Mouse (Mus musculus) C2C12 (cell line): Measurements from ENCODE around the gene Sec14l1. TPM values are rescaled to one million over a fixed set of nuclear protein-coding genes. Genes with fewer than 3 reads are reported as not detected.

Source experiments
- H3K27me3 ChIP-seq: one replicate; pipeline ENCODE4 v1.6.1; 2011; ENCODE audit not compliant: control insufficient read depth, insufficient read depth, insufficient read length
- H3K36me3 ChIP-seq: one replicate; pipeline ENCODE4 v1.6.1; 2011; ENCODE audit not compliant: control insufficient read depth, insufficient read depth
- H3K4me3 ChIP-seq: one replicate; pipeline ENCODE4 v1.5.1; 2011; ENCODE audit warnings: mild to moderate bottlenecking, control low read depth; ENCODE audit not compliant: poor library complexity, insufficient read depth, severe bottlenecking
- H3K79me2 ChIP-seq: one replicate; pipeline ENCODE4 v1.6.1; 2011; ENCODE audit not compliant: control insufficient read depth, insufficient read depth
- H3K79me3 ChIP-seq: one replicate; pipeline ENCODE4 v1.6.1; 2011; ENCODE audit warnings: low read depth, control low read depth
- H3ac ChIP-seq: one replicate; pipeline ENCODE3; 2011; ENCODE audit warnings: low read depth; ENCODE audit not compliant: control insufficient read depth, insufficient read length
- CEBPB ChIP-seq: IDR thresholded peaks from one replicate; pipeline ENCODE4 v1.6.1; 2011; ENCODE audit warnings: low read depth, mild to moderate bottlenecking, control low read depth, moderate library complexity
- CTCF ChIP-seq: IDR thresholded peaks from one replicate; pipeline ENCODE4 v1.5.1; 2011; ENCODE audit not compliant: control insufficient read depth, insufficient read depth, insufficient read length
- FOSL1 ChIP-seq: IDR thresholded peaks from one replicate; pipeline ENCODE4 v1.8.0; 2011; ENCODE audit warnings: mild to moderate bottlenecking, low read length; ENCODE audit not compliant: poor library complexity, insufficient read depth, severe bottlenecking
- MAX ChIP-seq: IDR thresholded peaks from one replicate; pipeline ENCODE4 v1.6.1; 2011; ENCODE audit warnings: mild to moderate bottlenecking, control low read depth
- MYOD1 ChIP-seq: IDR thresholded peaks from one replicate; pipeline ENCODE4 v1.6.1; 2011; ENCODE audit warnings: low read depth; ENCODE audit not compliant: control insufficient read depth, insufficient read length
- MYOG ChIP-seq: IDR thresholded peaks from one replicate; pipeline ENCODE4 v1.6.1; 2011; ENCODE audit not compliant: control insufficient read depth, insufficient read length; ENCODE audit errors: extremely low read depth
- USF1 ChIP-seq: IDR thresholded peaks from one replicate; pipeline ENCODE4 v1.6.1; 2011; ENCODE audit warnings: low read depth, mild to moderate bottlenecking, control low read depth, moderate library complexity
- polyA plus RNA-seq: library from polyadenylated mRNA; unstranded; fragments of >200 nt; fragmentation: generic; extraction: Trizol; gene quantifications from one replicate; pipeline ENCODE4 v1.2.1, GENCODE M21; 2012; ENCODE audit warnings: missing spikeins

The Sec14l1 gene
- polyA plus RNA-seq, 1 experiment, result 41.9 TPM

- H3K4me3 ChIP-seq, result no peak overlapping the region
- no peak overlapping the region for H3ac ChIP-seq
- H3K36me3 ChIP-seq, result no peaks in the 10 kb centered on the region
- H3K79me2 ChIP-seq, result no peaks in the 10 kb centered on the region
- no peaks in the 10 kb centered on the region for H3K27me3 ChIP-seq
- no peaks in the 10 kb centered on the region for H3K79me3 ChIP-seq
- TF ChIP-seq MYOG (no peak), FOSL1 (no peak), CEBPB (no peak), CTCF (no peak), USF1 (no peak), MYOD1 (no peak), MAX (no peak)
These were observed 81.7 kb downstream of the Sec14l1 start for GRCm38 (mm10) chr11:117196681-117197080.

GRCm38 (mm10) chr11:117198122-117198521 lies 83.2 kb downstream of the Sec14l1 start:
- Histone ChIP-seq H3ac (no peak overlapping the region), H3K4me3 (no peak overlapping the region), H3K79me2 (no peaks in the 10 kb centered on the region), H3K27me3 (no peaks in the 10 kb centered on the region), H3K79me3 (no peaks in the 10 kb centered on the region), H3K36me3 (no peaks in the 10 kb centered on the region)
- no peak for TF ChIP-seq MAX
- no peak for TF ChIP-seq FOSL1
- TF ChIP-seq CTCF, result no peak
- no peak for TF ChIP-seq MYOG
- no peak for TF ChIP-seq MYOD1
- TF ChIP-seq CEBPB, result no peak
- no peak for TF ChIP-seq USF1

GRCm38 (mm10) chr11:117199282-117200175 lies 84.6 kb downstream of the Sec14l1 start, which contains the start of gene Sept9:
Gene Sept9 (plus strand): TSS chr11:117199661.
- no peaks in the 10 kb centered on the region for H3K27me3 ChIP-seq
- TF ChIP-seq CEBPB, result no peak
- no peak for TF ChIP-seq FOSL1
- TF ChIP-seq CTCF, result no peak
- TF ChIP-seq MYOD1, result no peak
- TF ChIP-seq USF1, result no peak
- TF ChIP-seq MAX, result no peak
- no peak for TF ChIP-seq MYOG
- no peaks in the 10 kb centered on the region for H3K36me3 ChIP-seq
- H3K79me3 ChIP-seq, result no peaks in the 10 kb centered on the region
- no peak within 1 kb of the TSS for H3K4me3 ChIP-seq
- H3K79me2 ChIP-seq, result no peaks in the 10 kb centered on the region
- no peak within 1 kb of the TSS for H3ac ChIP-seq

GRCm38 (mm10) chr11:117201846-117202245 lies 86.9 kb downstream of the Sec14l1 start:
- no peaks in the 10 kb centered on the region for H3K79me3 ChIP-seq
- no peaks in the 10 kb centered on the region for H3K36me3 ChIP-seq
- no peak overlapping the region for H3K4me3 ChIP-seq
- no peak overlapping the region for H3ac ChIP-seq
- TF ChIP-seq CEBPB, result no peak
- no peak for TF ChIP-seq MYOG
- no peak for TF ChIP-seq MAX
- TF ChIP-seq MYOD1, result no peak
- no peak for TF ChIP-seq USF1
- no peak for TF ChIP-seq CTCF
- no peak for TF ChIP-seq FOSL1
- no peaks in the 10 kb centered on the region for H3K79me2 ChIP-seq
- no peaks in the 10 kb centered on the region for H3K27me3 ChIP-seq

GRCm38 (mm10) chr11:117204606-117205005 lies 89.6 kb downstream of the Sec14l1 start:
- no peak overlapping the region for H3ac ChIP-seq
- no peaks in the 10 kb centered on the region for H3K36me3 ChIP-seq
- no peaks in the 10 kb centered on the region for H3K79me2 ChIP-seq
- H3K79me3 ChIP-seq, result no peaks in the 10 kb centered on the region
- H3K4me3 ChIP-seq, result no peak overlapping the region
- no peaks in the 10 kb centered on the region for H3K27me3 ChIP-seq
- TF ChIP-seq MAX (no peak), MYOG (no peak), CTCF (no peak), CEBPB (no peak), FOSL1 (no peak), USF1 (no peak), MYOD1 (no peak)
